Mouse (Mus musculus): ENCODE results near the gene Hyou1.

Gene Hyou1

GRCm38 (mm10) chr9:44379054-44379834 is at the start of gene Hyou1:
Gene Hyou1 (plus strand): TSS chr9:44379490.
- peak; percentile 99 to 100 for DNase-seq (ENCODE audit: low spot score in 2 of 2)

GRCm38 (mm10) chr9:44330736-44331135 is 48.6 kb upstream of the Hyou1 start:
- DNase-seq (ENCODE audit: low spot score in 2 of 2), result no peak

DNA sequence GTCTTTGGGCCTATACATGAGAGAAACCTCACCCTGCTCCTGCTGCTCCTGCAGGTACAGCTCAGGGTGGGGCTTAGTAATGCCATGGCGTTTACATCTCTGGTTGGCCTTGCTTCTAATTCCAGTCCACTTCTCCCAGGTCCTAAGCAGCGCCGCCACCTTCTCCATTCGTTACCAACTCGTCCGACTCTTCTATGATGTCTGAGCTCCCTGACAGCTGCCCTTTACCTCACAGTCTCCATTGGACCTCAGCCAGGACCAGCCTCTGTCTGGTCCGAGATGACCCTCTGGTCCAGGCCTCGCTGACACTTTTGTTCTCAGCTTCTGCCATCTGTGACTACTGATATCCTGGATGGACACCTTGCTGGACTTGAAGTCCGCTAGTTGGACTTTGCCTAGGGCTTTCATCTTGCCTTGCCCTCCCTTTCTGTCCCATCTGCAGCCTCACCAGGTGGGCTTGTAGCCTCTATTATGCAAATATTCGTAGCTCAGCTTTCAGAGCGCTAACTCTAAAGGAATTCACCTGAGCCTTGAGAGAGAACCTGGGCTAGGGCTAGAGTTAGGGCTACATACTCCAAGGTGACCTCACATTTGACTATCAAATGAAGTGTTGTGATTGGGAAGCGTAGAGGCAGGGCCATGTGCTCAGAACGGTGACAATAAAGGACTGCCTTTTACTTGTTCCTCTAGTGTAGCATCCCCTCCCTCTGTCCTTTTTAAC is 46.2 kb upstream of the Hyou1 start:
- no peak for DNase-seq (ENCODE audit: low spot score in 2 of 2)

- peak; percentile 99 for DNase-seq (ENCODE audit: low spot score in 2 of 2)
These were observed 44.6 kb upstream of the Hyou1 start, which contains the start of gene H2afx for GRCm38 (mm10) chr9:44334396-44335330. Gene H2afx (plus strand): TSS chr9:44334694.

DNA sequence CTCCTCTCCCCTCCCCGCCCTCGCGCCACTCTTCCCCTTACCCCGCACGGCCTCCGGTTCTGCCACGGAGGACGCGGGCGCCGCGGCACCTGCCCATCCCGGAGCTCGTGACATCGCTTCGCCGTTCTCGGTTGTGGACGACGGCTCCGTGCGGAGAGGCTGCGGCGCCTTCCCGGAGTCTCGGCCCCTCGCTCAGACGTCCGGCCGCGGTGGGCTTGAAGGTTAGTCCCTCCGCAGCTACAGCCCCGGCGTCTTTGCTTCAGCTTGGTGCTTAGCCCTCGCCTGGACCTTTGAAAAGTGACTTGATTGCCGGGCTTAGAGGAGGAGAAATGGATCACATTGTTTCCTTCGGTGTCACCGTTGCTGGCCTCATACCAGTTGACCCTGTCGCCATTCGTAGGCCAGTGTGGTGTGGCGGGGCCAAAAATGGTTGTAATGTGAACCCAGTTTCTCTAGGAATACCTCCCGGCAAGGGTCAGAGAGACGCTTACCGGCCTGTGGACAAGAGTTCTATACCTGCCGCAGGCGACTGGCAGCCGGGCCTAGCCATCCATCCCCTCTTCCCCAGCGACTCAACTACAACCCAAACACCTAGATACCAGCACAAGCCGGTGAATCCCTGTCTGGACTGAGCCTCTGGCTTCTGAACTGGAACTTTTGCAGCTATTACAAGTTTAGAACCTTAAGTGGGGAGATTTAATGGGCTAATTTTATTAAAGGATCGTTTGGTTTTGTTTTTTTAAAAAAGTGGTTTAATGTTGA is 43.8 kb upstream of the Hyou1 start:
- DNase-seq (ENCODE audit: low spot score in 2 of 2), result peak; percentile 73 to 80

DNA sequence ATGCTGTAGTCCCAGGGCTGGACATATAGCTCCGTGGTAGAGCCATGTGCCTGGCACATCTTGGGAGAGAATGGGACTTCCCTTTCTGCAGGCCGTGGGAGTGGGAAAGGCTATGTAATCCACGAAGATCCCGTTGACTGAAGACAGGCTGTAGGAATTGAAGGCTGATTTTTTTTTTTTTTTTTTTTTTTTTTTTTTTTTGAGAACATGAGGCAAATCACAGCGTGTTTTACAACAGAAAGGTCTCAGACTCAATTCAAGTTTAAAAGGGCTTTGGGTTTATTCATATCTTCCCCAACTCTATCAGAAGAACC is 43.2 kb upstream of the Hyou1 start:
- DNase-seq (ENCODE audit: low spot score in 2 of 2), result peak in 1 of 2 experiments; percentile 42

GRCm38 (mm10) chr9:44336513-44336912 is 42.8 kb upstream of the Hyou1 start:
- peak; percentile 43 to 46 for DNase-seq (ENCODE audit: low spot score in 2 of 2)

DNA sequence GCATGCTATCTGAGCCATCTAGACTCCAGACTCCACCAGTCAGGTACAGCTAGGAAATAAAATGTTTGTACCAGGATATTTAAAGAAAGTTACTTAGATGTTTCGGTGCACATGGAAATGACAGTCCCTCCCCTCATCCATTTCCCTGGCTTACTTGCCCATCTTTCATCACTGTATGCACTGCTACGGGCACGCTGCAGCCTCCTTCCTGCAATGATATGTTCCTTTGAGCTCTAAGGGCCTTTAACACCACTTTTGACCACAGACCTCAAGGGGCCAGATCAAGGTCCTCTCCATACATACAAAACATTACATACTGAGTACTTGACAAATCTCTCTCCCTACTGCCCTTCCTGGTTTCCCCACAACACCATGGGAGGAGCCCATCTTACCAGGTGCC is 42.3 kb upstream of the Hyou1 start:
- DNase-seq (ENCODE audit: low spot score in 2 of 2), result peak; percentile 35 to 47

- DNase-seq (ENCODE audit: low spot score in 2 of 2), result peak; percentile 40 to 42
These were observed 41.7 kb upstream of the Hyou1 start for GRCm38 (mm10) chr9:44337436-44338169.

GRCm38 (mm10) chr9:44338574-44338973 is 40.7 kb upstream of the Hyou1 start:
- DNase-seq (ENCODE audit: low spot score in 2 of 2), result no peak

- DNase-seq (ENCODE audit: low spot score in 2 of 2), result peak in 1 of 2 experiments; percentile 49
These were observed 37.8 kb upstream of the Hyou1 start for GRCm38 (mm10) chr9:44341487-44341886.

DNA sequence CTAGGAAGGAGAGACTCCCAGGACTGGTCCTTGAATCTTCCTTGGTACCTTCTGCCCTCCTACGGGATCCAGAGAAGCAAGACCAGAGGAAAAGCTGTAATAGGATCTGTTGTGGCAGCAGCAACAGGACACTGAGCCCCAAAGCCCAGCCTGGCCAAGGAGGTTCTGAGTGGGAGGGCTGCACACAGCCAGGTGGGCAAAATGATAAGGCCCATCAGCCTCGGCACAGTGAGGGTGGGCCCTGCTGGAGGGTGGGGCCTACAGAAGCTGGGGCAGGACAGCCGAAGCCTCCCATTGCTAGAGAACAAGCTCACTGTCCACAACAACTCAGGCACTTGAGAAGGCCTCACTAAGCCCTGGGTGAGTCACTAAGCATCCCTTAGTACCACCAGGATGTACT is 37.1 kb upstream of the Hyou1 start:
- peak; percentile 84 to 90 for DNase-seq (ENCODE audit: low spot score in 2 of 2)

DNA sequence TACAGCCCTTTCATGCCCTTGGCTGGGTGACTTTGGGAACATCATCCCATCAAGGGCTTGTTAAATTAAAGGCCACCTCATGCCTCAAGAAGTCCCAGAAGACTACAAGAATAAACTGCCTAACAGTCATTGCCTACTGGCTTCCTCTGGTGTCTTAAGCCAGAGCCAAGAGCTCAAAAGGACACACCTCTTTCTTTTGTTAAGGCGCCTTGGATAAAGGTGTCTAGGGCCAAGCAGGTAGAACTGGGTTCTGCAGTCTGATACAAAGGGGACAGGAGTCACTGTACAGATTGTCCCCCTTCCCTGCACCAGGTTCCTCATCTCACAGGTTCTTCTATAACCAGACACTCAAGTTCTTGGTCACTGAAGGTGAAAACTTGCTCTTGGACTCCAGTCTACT is 36.7 kb upstream of the Hyou1 start:
- no peak for DNase-seq (ENCODE audit: low spot score in 2 of 2)

GRCm38 (mm10) chr9:44343290-44343689 is 36.0 kb upstream of the Hyou1 start:
- DNase-seq (ENCODE audit: low spot score in 2 of 2), result peak; percentile 72 to 80

GRCm38 (mm10) chr9:44343781-44344421 is 35.4 kb upstream of the Hyou1 start, which contains the start of gene Hmbs:
Gene Hmbs (minus strand): TSS chr9:44344228.
- peak; percentile 93 to 94 for DNase-seq (ENCODE audit: low spot score in 2 of 2)

GRCm38 (mm10) chr9:44345570-44346433 is 33.5 kb upstream of the Hyou1 start:
- no peak for DNase-seq (ENCODE audit: low spot score in 2 of 2)

DNA sequence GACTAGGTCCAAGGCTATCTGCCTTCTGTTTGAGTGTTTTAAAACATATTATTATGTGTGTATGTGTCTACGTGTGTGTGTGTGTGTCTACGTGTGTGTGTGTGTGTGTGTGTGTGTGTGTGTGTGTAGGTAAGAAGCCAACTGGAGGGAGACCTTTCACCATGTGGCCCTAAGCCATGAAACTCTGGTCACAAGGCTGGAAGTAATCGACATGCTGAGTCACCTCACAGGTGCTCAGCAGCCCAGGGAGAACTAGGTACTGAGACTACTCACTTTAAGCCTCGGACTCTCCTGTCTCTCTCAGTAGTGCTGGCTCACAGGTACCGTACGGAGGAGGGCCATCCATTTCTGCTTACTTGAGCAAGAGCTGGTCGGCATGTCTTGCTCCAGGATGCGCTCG is 32.1 kb upstream of the Hyou1 start:
- DNase-seq (ENCODE audit: low spot score in 2 of 2), result no peak

GRCm38 (mm10) chr9:44347621-44348020 is 31.7 kb upstream of the Hyou1 start:
- no peak for DNase-seq (ENCODE audit: low spot score in 2 of 2)

GRCm38 (mm10) chr9:44348546-44348945 is 30.7 kb upstream of the Hyou1 start:
- DNase-seq (ENCODE audit: low spot score in 2 of 2), result no peak
